Mouse (Mus musculus) heart, embryonic 14.5 days (tissue): Measurements from ENCODE around the gene Col12a1. TPM values are rescaled to one million over a fixed set of nuclear protein-coding genes. Genes with fewer than 3 reads are reported as not detected.

Source experiments
- polyA plus RNA-seq: library from polyadenylated mRNA; unstranded; fragments of >200 nt; fragmentation: Nextera tagmentation; extraction: Ambion mirVana; gene quantifications from 2 replicates; pipeline ENCODE4 v1.2.1, GENCODE M21; 2014

The Col12a1 gene
- polyA plus RNA-seq, 1 experiment from 2014 or later: 18.4 TPM

Other genes with a start within 250 kb of the Col12a1 start
- gene Cox7a2, start 41.0 kb upstream of the Col12a1 start, polyA plus RNA-seq: 1,652 and 1,757 TPM in 2 replicates
- 90.9 and 93.3 TPM in 2 replicates for gene Tmem30a, start 74.7 kb upstream of the Col12a1 start, polyA plus RNA-seq